Comparison of ENCODE assay signal across 11 mouse cellular contexts in the genomic region with DNA sequence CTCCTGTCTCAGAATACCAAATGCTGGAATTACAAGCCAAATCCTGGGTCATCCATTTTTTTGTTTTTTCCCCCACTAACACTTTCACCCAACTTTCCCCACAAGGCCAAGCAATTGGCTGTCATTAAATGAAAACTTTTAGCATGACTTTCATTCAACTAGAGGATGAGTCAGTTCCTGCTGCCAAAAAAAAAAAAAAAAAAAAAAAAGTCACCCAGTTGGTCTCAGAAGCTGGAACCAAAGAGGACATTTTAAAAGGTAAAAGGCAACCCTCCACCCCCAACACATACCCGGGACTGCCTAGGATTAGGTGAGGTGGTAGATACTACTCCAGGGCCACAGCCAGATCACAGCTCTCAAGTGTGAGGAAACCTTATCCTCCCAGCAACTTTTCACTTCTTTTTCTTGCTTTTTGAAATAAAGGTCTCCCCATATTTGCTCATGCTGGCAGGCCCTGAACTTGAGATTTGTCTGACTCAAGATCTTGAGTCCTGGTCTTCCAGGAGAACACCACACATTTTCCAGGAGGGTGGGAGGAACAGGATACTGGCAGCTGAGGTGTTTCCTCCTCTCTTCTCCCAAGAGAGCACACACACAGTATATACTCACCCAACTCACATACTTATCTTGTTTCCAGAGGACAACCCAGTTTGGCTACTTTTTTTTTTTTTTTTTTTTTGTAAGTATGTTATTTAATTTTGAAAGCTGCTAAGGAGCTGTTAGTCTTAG. TPM values are rescaled to one million over a fixed set of nuclear protein-coding genes. Genes with fewer than 3 reads are reported as not detected.
A peak's percentile ranks its signal among the peaks of the same experiment; 100 is the strongest.
DNase-seq lines count a peak whose midpoint lies in the region; ATAC-seq and TF ChIP-seq lines count a peak whose summit lies in the region.
"Had no signal": no experiment of that assay in that cellular context is flagged by ENCODE, and none has a peak within 500 bp of the region (broad histone marks: within the 10 kb centered on the region; RNA-seq: fewer than 3 reads in every experiment).

No protein-coding gene starts in this region.

- peaks cover 21% of the 10 kb centered on the region for H3K36me3 ChIP-seq in heart, embryonic 13.5 days
- H3K36me3 ChIP-seq in ES-E14 (ENCODE audit: control insufficient read depth, insufficient read depth, low read length, poor library complexity, severe bottlenecking), result no peaks in the 10 kb centered on the region
- H3K36me3 ChIP-seq in limb, embryonic 15.5 days, result no peaks in the 10 kb centered on the region

- intact Hi-C loops in heart, postnatal 25 days (cut with DNase I), result loop anchor here (5.0 kb wide), 1 partner anchor 36 kb away; no protein-coding TSS in a partner anchor

- H3K27ac ChIP-seq in heart, embryonic 13.5 days (replicated peaks), result peak overlapping the region; percentile 99
- no peak overlapping the region for H3K27ac ChIP-seq in ES-E14 (ENCODE audit: insufficient read depth, low read depth, low read length, poor library complexity, severe bottlenecking)
- peak overlapping the region; percentile 38 for H3K27ac ChIP-seq in limb, embryonic 15.5 days

- WGBS in heart, embryonic 13.5 days, result 42% methylated on average over 1 of the region's 1 CpGs
- WGBS in limb, embryonic 15.5 days, result 38% methylated on average over 1 of the region's 1 CpGs

- no peak for ATAC-seq in heart, embryonic 13.5 days (ENCODE audit: extremely low read depth, insufficient number of reproducible peaks, low FRiP score, low TSS enrichment)
- ATAC-seq in limb, embryonic 15.5 days (ENCODE audit: insufficient number of reproducible peaks, low FRiP score, low TSS enrichment, low read depth), result no peak
- ATAC-seq: forebrain, embryonic 16.5 days had no signal

- in situ Hi-C loops in ES-E14 (cut with MboI; ENCODE audit: low sequenced_read_pairs in 2 of 2, unreplicated experiment in 2 of 2), result no loop called here

- H3K9ac ChIP-seq in heart, embryonic 13.5 days, result peak overlapping the region; percentile 96
- no peak overlapping the region for H3K9ac ChIP-seq in ES-E14 (ENCODE audit: insufficient read depth, low read depth, low read length, poor library complexity, severe bottlenecking)
- H3K9ac ChIP-seq in limb, embryonic 15.5 days, result no peak overlapping the region

- H3K4me3 ChIP-seq in heart, embryonic 13.5 days, result peak overlapping the region; percentile 85
- no peak overlapping the region for H3K4me3 ChIP-seq in ES-E14 (ENCODE audit: insufficient read depth in 1 of 2, low read depth in 1 of 2, low read length in 2 of 2, poor library complexity in 1 of 2, severe bottlenecking in 1 of 2)
- no peak overlapping the region for H3K4me3 ChIP-seq in limb, embryonic 15.5 days

- H3K4me2 ChIP-seq in heart, embryonic 13.5 days, result peak overlapping the region; percentile 96
- H3K4me2 ChIP-seq in limb, embryonic 15.5 days, result 0 out of 2 replicates have a peak overlapping the region, but pooled peaks have one; percentile 4

- no peaks in the 10 kb centered on the region for H3K9me3 ChIP-seq in heart, embryonic 13.5 days
- no peaks in the 10 kb centered on the region for H3K9me3 ChIP-seq in ES-E14 (ENCODE audit: control insufficient read depth, insufficient read depth, low read depth, low read length)
- no peaks in the 10 kb centered on the region for H3K9me3 ChIP-seq in limb, embryonic 15.5 days

- peaks cover 86% of the 10 kb centered on the region for H3K4me1 ChIP-seq in heart, embryonic 13.5 days
- H3K4me1 ChIP-seq in ES-E14 (ENCODE audit: control insufficient read depth in 2 of 2, insufficient read depth in 2 of 2, low read length in 2 of 2, poor library complexity in 1 of 2), result peaks cover 13 to 24% of the 10 kb centered on the region in 2 experiments
- peaks cover 75% of the 10 kb centered on the region for H3K4me1 ChIP-seq in limb, embryonic 15.5 days

- no peak for DNase-seq in heart, postnatal 25 days (ENCODE audit: low spot score)
- DNase-seq in 3134 (ENCODE audit: extremely low read depth, insufficient read length, low spot score), result peak; percentile 39
- no peak for DNase-seq in ES-E14 (ENCODE audit: low read depth, low spot score)
- no peak for DNase-seq in embryo, embryonic 10.5 days (ENCODE audit: low spot score)
- no peak for DNase-seq in adrenal gland, postnatal 14 days
- DNase-seq in frontal cortex, postnatal 10 days (ENCODE audit: low spot score in 2 of 2), result no peak
- DNase-seq: adrenal gland, postnatal 25 days; cerebellum, postnatal 36 days had no signal

- H3K27me3 ChIP-seq in heart, embryonic 13.5 days (replicated peaks), result no peaks in the 10 kb centered on the region
- no peaks in the 10 kb centered on the region for H3K27me3 ChIP-seq in limb, embryonic 15.5 days

TF ChIP-seq in ES-E14, 5 proteins besides CTCF, POLR2A, EP300 and RAD21:
- TF ChIP-seq ZNF384 (IDR thresholded peaks at IDR 0.05; ENCODE audit: low read depth, low read length), result peak; percentile 28; the same call in 1 of the 2 replicates
- no peak for TF ChIP-seq HCFC1 (IDR thresholded peaks at IDR 0.05; ENCODE audit: borderline replicate concordance, insufficient read depth, low read length)

RNA-seq across cellular contexts. Expression of a gene that starts 4.0 kb away (rescaled TPM):
- 259 and 266 TPM in 2 replicates for polyA plus RNA-seq in heart, embryonic 13.5 days (2015; fragmentation: Nextera tagmentation; extraction: Ambion mirVana)
- total RNA-seq in heart, postnatal 25 days (2021), result 100 to 1,000 TPM in 1 of 2 experiments, 10 to 100 TPM in 1; 77.0 to 101 TPM
- total RNA-seq in ES-E14 (2012; rRNA removed), result 566 and 627 TPM in 2 replicates
- polyA plus RNA-seq in limb, embryonic 15.5 days (2015; fragmentation: Nextera tagmentation; extraction: Ambion mirVana), result 347 and 359 TPM in 2 replicates
- total RNA-seq in adrenal gland, postnatal 14 days (2021), result 271 and 282 TPM in 2 replicates

RNA-seq across cellular contexts. Expression of a gene that starts 23.5 kb away (rescaled TPM):
- 257 and 300 TPM in 2 replicates for polyA plus RNA-seq in heart, embryonic 13.5 days (2015; fragmentation: Nextera tagmentation; extraction: Ambion mirVana)
- total RNA-seq in heart, postnatal 25 days (2021), result 100 to 1,000 TPM; 148 to 164 TPM
- total RNA-seq in ES-E14 (2012; rRNA removed), result 474 and 500 TPM in 2 replicates
- polyA plus RNA-seq in limb, embryonic 15.5 days (2015; fragmentation: Nextera tagmentation; extraction: Ambion mirVana), result 372 and 387 TPM in 2 replicates
- total RNA-seq in adrenal gland, postnatal 14 days (2021), result 233 and 240 TPM in 2 replicates

RNA-seq across cellular contexts. Expression of a gene that starts 23.7 kb away (rescaled TPM):
- 3.4 and 5.3 TPM in 2 replicates for polyA plus RNA-seq in heart, embryonic 13.5 days (2015; fragmentation: Nextera tagmentation; extraction: Ambion mirVana)
- 1 to 10 TPM in 1 of 2 experiments, under 1 TPM in 1; 0.44 to 1.3 TPM for total RNA-seq in heart, postnatal 25 days (2021)
- total RNA-seq in ES-E14 (2012; rRNA removed), result 14.8 and 15.6 TPM in 2 replicates
- 7.2 and 7.6 TPM in 2 replicates for polyA plus RNA-seq in limb, embryonic 15.5 days (2015; fragmentation: Nextera tagmentation; extraction: Ambion mirVana)
- 1.8 and 7.9 TPM in 2 replicates for total RNA-seq in adrenal gland, postnatal 14 days (2021)
